Mouse (Mus musculus) kidney, embryonic 15.5 days (tissue): Measurements from ENCODE around the gene Ube2o. TPM values are rescaled to one million over a fixed set of nuclear protein-coding genes. Genes with fewer than 3 reads are reported as not detected.

ENCODE experiments used
- ATAC-seq: fragments of 200-750 bp; cut with Nextera tagmentation; replicated peaks from 2 replicates; pipeline ENCODE4 v1.8.0; 2017; ENCODE audit warnings: moderate TSS enrichment; ENCODE audit not compliant: low FRiP score
- H3K27ac ChIP-seq: fragments of 300-500 bp; sonication (generic); 2 replicates; pipeline ENCODE4 v1.5.1; 2015; ENCODE audit warnings: mild to moderate bottlenecking, inconsistent platforms
- H3K27me3 ChIP-seq: fragments of 300-500 bp; sonication (generic); 2 replicates; pipeline ENCODE4 v1.6.1; 2015; ENCODE audit warnings: inconsistent platforms
- H3K36me3 ChIP-seq: fragments of 300-500 bp; sonication (generic); 2 replicates; pipeline ENCODE4 v1.6.1; 2015; ENCODE audit warnings: inconsistent platforms
- H3K4me1 ChIP-seq: fragments of 300-500 bp; sonication (generic); 2 replicates; pipeline ENCODE4 v1.6.1; 2015; ENCODE audit warnings: inconsistent platforms
- H3K4me2 ChIP-seq: fragments of 300-500 bp; sonication (generic); 2 replicates; pipeline ENCODE4 v1.6.1; 2015; ENCODE audit warnings: moderate library complexity, mild to moderate bottlenecking, inconsistent platforms
- H3K4me3 ChIP-seq: fragments of 300-500 bp; sonication (generic); replicated peaks from 2 replicates; pipeline ENCODE4 v1.5.1; 2015; ENCODE audit warnings: mild to moderate bottlenecking, inconsistent platforms
- H3K9ac ChIP-seq: fragments of 300-500 bp; sonication (generic); 2 replicates; pipeline ENCODE4 v1.6.1; 2015; ENCODE audit warnings: mild to moderate bottlenecking, inconsistent platforms
- H3K9me3 ChIP-seq: fragments of 300-500 bp; sonication (generic); replicated peaks from 2 replicates; pipeline ENCODE4 v1.6.1; 2016; ENCODE audit warnings: inconsistent platforms
- WGBS: fragments of 180-500 bp; shearing (Covaris S2); methylation state at CpG from one replicate; pipeline ENCODE4 v1.1.7; 2015; ENCODE audit warnings: mixed read lengths; 5-methylcytosine and 5-hydroxymethylcytosine counted together
- polyA plus RNA-seq: library from polyadenylated mRNA; unstranded; fragments of >200 nt; fragmentation: Nextera tagmentation; extraction: Ambion mirVana; gene quantifications from 2 replicates; pipeline ENCODE4 v1.2.1, GENCODE M21; 2015

The Ube2o gene
- polyA plus RNA-seq, 1 experiment from 2014 or later: 7.3 TPM

DNA sequence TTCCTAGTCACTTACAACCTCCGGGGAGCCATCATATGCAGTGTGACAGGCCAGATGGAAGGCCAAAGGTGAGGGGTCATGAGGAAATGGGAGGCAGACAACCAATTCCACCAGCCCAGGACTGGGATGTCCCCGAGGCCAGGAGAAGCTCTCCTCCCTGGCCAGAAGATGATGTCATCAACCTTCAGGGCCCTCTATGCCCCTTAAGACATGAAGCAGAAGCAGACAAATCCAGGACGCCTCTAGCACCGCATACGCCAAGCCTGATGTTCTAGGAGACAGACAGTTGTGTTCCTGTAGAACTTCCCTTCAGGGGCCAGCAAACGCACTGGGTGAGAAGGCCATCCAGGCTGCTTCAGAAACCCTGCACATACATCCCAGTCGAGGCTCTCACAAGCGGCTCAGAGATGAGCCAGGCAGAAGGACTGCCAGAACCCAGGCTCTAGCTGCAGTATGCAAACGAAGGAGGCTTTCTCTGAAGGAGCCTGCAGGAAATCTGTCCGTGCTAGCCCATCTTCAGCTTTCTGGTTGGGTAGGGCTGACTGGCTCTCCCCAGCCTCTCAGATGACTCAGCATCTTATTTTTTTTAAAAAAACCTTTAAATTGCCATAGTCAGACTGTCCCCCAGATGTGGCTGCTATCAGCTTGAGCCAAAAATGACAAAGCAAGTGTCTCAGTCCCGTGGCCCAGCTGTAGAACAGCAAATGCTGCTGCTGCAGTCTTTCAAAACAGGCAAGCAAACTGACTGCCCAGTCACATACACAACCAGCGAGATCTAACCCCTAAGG, 8.3 kb downstream of the Ube2o start:
- Histone ChIP-seq H3K9me3 (no peaks in the 10 kb centered on the region), H3K9ac (no peak overlapping the region), H3K27me3 (no peaks in the 10 kb centered on the region), H3K4me3 (no peak overlapping the region), H3K36me3 (no peaks in the 10 kb centered on the region), H3K27ac (peak overlapping the region; percentile 29; the same call in 1 of the 2 replicates), H3K4me2 (no peak overlapping the region), H3K4me1 (peaks cover 51% of the 10 kb centered on the region)
- ATAC-seq: no peak; the same call in 1 of the 2 replicates
- 50% methylated on average over 12 of the region's 12 CpGs for WGBS

DNA sequence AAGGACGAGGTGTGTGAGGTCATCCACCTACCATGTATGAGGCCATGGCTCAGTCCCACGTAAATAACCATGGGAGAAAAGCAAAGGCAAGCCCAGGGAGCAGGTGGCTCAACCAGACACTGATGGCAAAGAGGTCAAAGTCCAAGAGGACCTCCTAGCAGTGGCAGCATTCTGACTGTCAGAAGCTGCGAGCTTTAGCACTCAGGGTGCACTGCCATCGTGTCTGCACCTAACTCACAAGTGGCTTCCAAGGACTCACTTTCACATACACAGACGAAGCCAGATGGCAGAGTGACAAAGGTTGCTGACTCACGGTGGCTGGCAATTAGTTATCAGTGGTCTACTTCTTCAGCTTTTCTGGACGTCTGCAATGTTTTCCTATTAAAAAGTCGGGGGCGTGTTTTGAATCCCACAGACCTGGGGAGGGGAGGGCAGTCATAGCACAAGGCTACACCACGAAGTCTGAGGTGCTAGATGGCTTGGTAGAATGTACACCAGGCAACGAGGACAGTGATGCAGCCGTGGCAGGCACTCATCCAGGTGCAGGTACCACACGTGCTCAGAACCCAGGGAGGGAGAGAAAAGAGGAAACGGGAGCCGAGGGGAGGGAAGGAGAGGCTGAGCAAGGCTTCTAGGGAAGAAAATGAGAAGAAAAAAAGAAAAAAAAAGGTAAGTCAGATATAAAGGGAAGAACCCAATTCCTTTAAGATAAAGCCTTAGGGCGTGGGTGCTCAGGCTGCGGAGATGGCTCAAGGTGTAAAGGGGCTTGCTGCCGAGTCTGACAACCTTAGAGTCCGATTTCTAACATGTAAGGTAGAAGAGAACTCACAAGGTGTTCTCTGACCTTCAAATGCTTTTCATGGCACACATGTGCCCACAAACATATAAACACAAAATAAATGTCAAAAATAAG, 9.2 kb downstream of the Ube2o start:
- Histone ChIP-seq H3K9me3 (no peaks in the 10 kb centered on the region), H3K4me1 (peaks cover 51% of the 10 kb centered on the region), H3K27ac (no peak overlapping the region), H3K4me2 (no peak overlapping the region), H3K27me3 (no peaks in the 10 kb centered on the region), H3K4me3 (no peak overlapping the region), H3K9ac (no peak overlapping the region), H3K36me3 (no peaks in the 10 kb centered on the region)
- 63% methylated on average over 19 of the region's 19 CpGs for WGBS
- no peak for ATAC-seq

- Histone ChIP-seq H3K27me3 (no peaks in the 10 kb centered on the region), H3K4me1 (peaks cover 41% of the 10 kb centered on the region), H3K9me3 (no peaks in the 10 kb centered on the region), H3K9ac (no peak overlapping the region), H3K4me3 (no peak overlapping the region), H3K4me2 (no peak overlapping the region), H3K27ac (no peak overlapping the region), H3K36me3 (no peaks in the 10 kb centered on the region)
- WGBS: 78% methylated on average over 7 of the region's 7 CpGs
- no peak for ATAC-seq
Observed at GRCm38 (mm10) chr11:116570821-116571220, 10.4 kb downstream of the Ube2o start.

GRCm38 (mm10) chr11:116567531-116567930, 13.7 kb downstream of the Ube2o start:
- ATAC-seq: no peak
- no peak overlapping the region for H3K9ac ChIP-seq
- H3K4me3 ChIP-seq: no peak overlapping the region
- H3K4me1 ChIP-seq: peaks cover 13% of the 10 kb centered on the region
- no peaks in the 10 kb centered on the region for H3K9me3 ChIP-seq
- H3K4me2 ChIP-seq: no peak overlapping the region
- 85% methylated on average over 8 of the region's 8 CpGs for WGBS
- H3K27me3 ChIP-seq: no peaks in the 10 kb centered on the region
- H3K27ac ChIP-seq: no peak overlapping the region
- no peaks in the 10 kb centered on the region for H3K36me3 ChIP-seq

- Histone ChIP-seq H3K4me1 (peaks cover 5% of the 10 kb centered on the region), H3K9ac (no peak overlapping the region), H3K9me3 (no peaks in the 10 kb centered on the region), H3K4me2 (no peak overlapping the region), H3K27ac (no peak overlapping the region), H3K27me3 (no peaks in the 10 kb centered on the region), H3K36me3 (no peaks in the 10 kb centered on the region), H3K4me3 (no peak overlapping the region)
- WGBS: 45% methylated on average over 7 of the region's 7 CpGs
- ATAC-seq: no peak
Observed at GRCm38 (mm10) chr11:116565283-116566041, 15.8 kb downstream of the Ube2o start.

GRCm38 (mm10) chr11:116556308-116556707, 24.9 kb downstream of the Ube2o start:
- no peaks in the 10 kb centered on the region for H3K27me3 ChIP-seq
- no peak overlapping the region for H3K4me3 ChIP-seq
- H3K36me3 ChIP-seq: no peaks in the 10 kb centered on the region
- H3K4me1 ChIP-seq: peaks cover 32% of the 10 kb centered on the region
- WGBS: 42% methylated on average over 6 of the region's 6 CpGs
- no peak overlapping the region for H3K4me2 ChIP-seq
- 0 out of 2 replicates have a peak overlapping the region, but pooled peaks have one; percentile 37 for H3K27ac ChIP-seq
- no peak overlapping the region for H3K9ac ChIP-seq
- ATAC-seq: 0 out of 2 replicates have a peak, but pooled peaks have one; percentile 23
- H3K9me3 ChIP-seq: no peaks in the 10 kb centered on the region

DNA sequence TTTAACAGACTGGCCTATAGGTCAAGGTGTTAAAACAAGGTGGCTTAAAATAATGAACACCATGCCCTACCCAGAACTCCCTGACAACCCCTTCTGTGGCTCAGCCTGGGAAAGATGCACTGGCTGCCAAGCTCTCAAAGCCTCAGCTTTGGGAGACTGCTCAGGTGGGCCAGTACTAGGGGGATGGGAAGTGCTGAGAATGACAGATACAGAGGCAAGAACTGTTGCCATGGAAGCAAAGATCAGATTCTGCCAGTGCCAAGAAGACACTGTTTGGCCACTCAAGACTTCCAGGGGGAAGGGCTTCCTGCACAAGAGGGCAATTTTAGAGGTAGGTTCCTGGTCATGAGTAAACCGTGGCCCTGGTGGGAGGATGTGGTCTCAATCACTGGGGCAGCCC, 25.7 kb downstream of the Ube2o start:
- Histone ChIP-seq H3K4me2 (no peak overlapping the region), H3K27me3 (no peaks in the 10 kb centered on the region), H3K27ac (0 out of 2 replicates have a peak overlapping the region, but pooled peaks have one; percentile 37), H3K4me1 (peaks cover 39% of the 10 kb centered on the region), H3K9me3 (no peaks in the 10 kb centered on the region), H3K36me3 (no peaks in the 10 kb centered on the region), H3K9ac (no peak overlapping the region), H3K4me3 (no peak overlapping the region)
- no peak for ATAC-seq
- WGBS: 38% methylated on average over 1 of the region's 1 CpGs

GRCm38 (mm10) chr11:116554171-116554878, 26.9 kb downstream of the Ube2o start:
- H3K9me3 ChIP-seq: no peaks in the 10 kb centered on the region
- peaks cover 50% of the 10 kb centered on the region for H3K4me1 ChIP-seq
- no peak for ATAC-seq
- WGBS: 43% methylated on average over 12 of the region's 12 CpGs
- H3K27ac ChIP-seq: no peak overlapping the region
- H3K9ac ChIP-seq: no peak overlapping the region
- no peak overlapping the region for H3K4me3 ChIP-seq
- no peaks in the 10 kb centered on the region for H3K36me3 ChIP-seq
- no peaks in the 10 kb centered on the region for H3K27me3 ChIP-seq
- H3K4me2 ChIP-seq: no peak overlapping the region

DNA sequence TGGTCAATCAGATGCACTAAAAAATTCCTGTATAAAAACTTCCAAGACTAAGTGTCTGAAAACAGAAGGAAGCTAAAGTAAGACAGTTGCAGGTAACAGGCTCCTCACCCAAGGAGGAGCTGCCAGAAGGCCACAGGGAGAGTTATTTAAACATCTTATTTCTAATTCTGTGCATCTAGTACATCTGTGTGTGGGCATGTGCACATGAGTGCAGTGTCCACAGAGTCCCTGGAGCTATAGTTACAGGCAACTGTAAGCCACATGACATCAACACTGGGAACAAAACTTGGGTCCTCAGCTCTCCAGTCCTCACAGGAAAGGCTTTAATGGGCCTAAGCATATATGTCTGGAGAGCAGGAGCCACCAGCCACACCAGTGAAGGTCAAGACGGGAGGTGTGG, 29.1 kb downstream of the Ube2o start:
- ATAC-seq: no peak
- Histone ChIP-seq H3K27me3 (no peaks in the 10 kb centered on the region), H3K27ac (no peak overlapping the region), H3K9me3 (no peaks in the 10 kb centered on the region), H3K4me3 (no peak overlapping the region), H3K36me3 (peaks cover 10% of the 10 kb centered on the region; the same call in 1 of the 2 replicates), H3K4me2 (no peak overlapping the region), H3K9ac (no peak overlapping the region), H3K4me1 (peaks cover 50% of the 10 kb centered on the region)
- WGBS: 42% methylated on average over 1 of the region's 1 CpGs

DNA sequence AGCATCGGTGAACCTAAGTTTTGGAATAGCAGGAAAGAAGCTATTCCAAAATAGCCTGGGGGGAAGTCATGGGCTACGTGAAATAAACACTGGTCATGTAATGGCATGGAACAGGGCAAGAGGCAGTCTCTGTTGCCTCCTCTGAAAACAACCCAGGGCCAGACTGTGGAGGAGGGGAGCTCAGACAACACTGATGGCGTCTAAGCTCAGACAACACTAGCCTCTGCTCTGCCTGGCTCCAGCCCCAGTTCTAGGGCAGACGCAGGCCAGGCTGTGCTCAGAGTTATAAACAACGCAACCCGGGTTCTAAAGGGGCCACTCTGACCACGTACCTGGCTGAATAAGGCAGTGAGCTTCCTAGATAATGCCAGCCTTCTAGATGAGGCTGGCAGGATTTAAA, 30.5 kb downstream of the Ube2o start:
- Histone ChIP-seq H3K27me3 (no peaks in the 10 kb centered on the region), H3K9me3 (no peaks in the 10 kb centered on the region), H3K27ac (peak overlapping the region; percentile 24; the same call in 1 of the 2 replicates), H3K4me3 (no peak overlapping the region), H3K9ac (no peak overlapping the region), H3K4me1 (peaks cover 37% of the 10 kb centered on the region), H3K4me2 (no peak overlapping the region), H3K36me3 (peaks cover 24% of the 10 kb centered on the region)
- WGBS: 47% methylated on average over 7 of the region's 7 CpGs
- ATAC-seq: no peak
